Mouse (Mus musculus) megakaryocyte, embryonic 14.5 days (primary cell): ENCODE results near the gene Prkra.

ENCODE experiments used
- FLI1 ChIP-seq: IDR thresholded peaks from 2 replicates; pipeline ENCODE4 v1.6.1; 2012; ENCODE audit warnings: low read length, inconsistent platforms, mixed read lengths
- GATA1 ChIP-seq: IDR thresholded peaks from 3 replicates; pipeline ENCODE4 v1.6.1; 2012; ENCODE audit warnings: mixed read lengths, low read length, inconsistent platforms, borderline replicate concordance

DNA sequence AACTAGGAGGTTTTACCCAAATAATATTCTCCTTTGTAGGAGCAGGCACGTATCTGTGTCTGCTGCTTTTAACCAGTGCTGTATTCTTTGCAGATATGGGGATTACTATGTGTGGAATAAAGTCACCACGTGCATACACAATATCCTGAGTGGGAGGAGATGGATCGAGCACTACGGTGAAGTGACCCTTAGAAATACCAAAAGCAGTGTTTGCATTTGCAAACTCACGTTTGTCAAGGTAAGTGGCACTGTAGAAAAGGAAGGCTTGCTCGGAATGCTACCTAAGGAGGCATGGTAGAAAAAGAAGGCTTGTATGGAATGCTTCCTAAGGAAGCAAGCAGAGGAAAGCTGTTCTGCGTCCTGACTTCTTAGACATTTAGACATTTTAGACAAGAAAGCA, 57.6 kb downstream of the Prkra start:
- TF ChIP-seq GATA1 (no peak), FLI1 (no peak)
